Mouse (Mus musculus) MEL (cell line): ENCODE results near the gene Erbb4. TPM values are rescaled to one million over a fixed set of nuclear protein-coding genes. Genes with fewer than 3 reads are reported as not detected.

ENCODE experiments used
- DNase-seq: peaks from one replicate; pipeline ENCODE4 v3.0.0; 2011; ENCODE audit warnings: low read depth, low spot score
- H3K27ac ChIP-seq: 2 replicates; pipeline ENCODE4 v1.5.1; 2012; ENCODE audit warnings: low read depth, mild to moderate bottlenecking, control low read depth, low read length, moderate library complexity; ENCODE audit not compliant: control insufficient read depth
- H3K27me3 ChIP-seq, 2 experiments: fragments of 150-350 bp in 1 of 2; sonication (generic) in 1 of 2; 2 replicates each; pipeline ENCODE4 v1.6.1; 2012; ENCODE audit warnings: low read length in 2 of 2, mild to moderate bottlenecking in 2 of 2, improper control_type of control experiment in 1 of 2, moderate library complexity in 1 of 2; ENCODE audit not compliant: insufficient read depth in 2 of 2, control insufficient read depth in 1 of 2
- H3K36me3 ChIP-seq, 2 experiments: 2 replicates each; pipeline ENCODE4 v1.6.1; 2012 to 2014; ENCODE audit warnings: low read length in 2 of 2, improper control_type of control experiment in 1 of 2, inconsistent platforms in 1 of 2, mild to moderate bottlenecking in 1 of 2; ENCODE audit not compliant: insufficient read depth in 2 of 2, control insufficient read depth in 1 of 2
- H3K4me1 ChIP-seq, 2 experiments: fragments of 150-350 bp in 1 of 2; sonication (generic) in 1 of 2; 2 replicates each; pipeline ENCODE4 v1.6.1; 2012; ENCODE audit warnings: low read length in 2 of 2, improper control_type of control experiment in 1 of 2, mild to moderate bottlenecking in 1 of 2; ENCODE audit not compliant: insufficient read depth in 2 of 2, control insufficient read depth in 1 of 2
- H3K4me3 ChIP-seq, 2 experiments: fragments of 150-350 bp in 1 of 2; sonication (generic) in 1 of 2; 2 replicates each; pipeline ENCODE4 v1.5.1; 2012; ENCODE audit warnings: low read depth in 2 of 2, low read length in 2 of 2, mild to moderate bottlenecking in 2 of 2, moderate library complexity in 2 of 2, control low read depth in 1 of 2, improper control_type of control experiment in 1 of 2; ENCODE audit not compliant: control insufficient read depth in 1 of 2, insufficient read depth in 1 of 2
- H3K79me2 ChIP-seq: 2 replicates; pipeline ENCODE4 v1.6.1; 2012; ENCODE audit warnings: mild to moderate bottlenecking, low read length, moderate library complexity; ENCODE audit not compliant: control insufficient read depth, poor library complexity, insufficient read depth
- H3K9ac ChIP-seq: 2 replicates; pipeline ENCODE4 v1.6.1; 2012; ENCODE audit warnings: low read depth, mild to moderate bottlenecking, control low read depth, low read length, moderate library complexity; ENCODE audit not compliant: control insufficient read depth, poor library complexity, severe bottlenecking
- H3K9me3 ChIP-seq: fragments of 150-350 bp; sonication (generic); replicated peaks from 2 replicates; pipeline ENCODE4 v1.6.1; 2012; ENCODE audit warnings: mild to moderate bottlenecking, low read length, improper control_type of control experiment, moderate library complexity; ENCODE audit not compliant: insufficient read depth
- BHLHE40 ChIP-seq: IDR thresholded peaks from 2 replicates; pipeline ENCODE4 v1.6.1; 2012; ENCODE audit warnings: low read depth, mild to moderate bottlenecking, inconsistent platforms, low read length, improper control_type of control experiment, borderline replicate concordance
- CHD1 ChIP-seq: IDR thresholded peaks from 2 replicates; pipeline ENCODE4 v1.6.1; 2012; ENCODE audit warnings: low read depth, mild to moderate bottlenecking, inconsistent platforms, low read length, improper control_type of control experiment
- CHD2 ChIP-seq: IDR thresholded peaks from 2 replicates; pipeline ENCODE4 v1.6.1; 2011; ENCODE audit warnings: low read length, improper control_type of control experiment
- CTCF ChIP-seq, 3 experiments: IDR thresholded peaks in 2 of 3; conservative IDR thresholded peaks in 1 of 3; 2 replicates each; pipeline ENCODE4 v1.5.1; 2011 to 2012; ENCODE audit warnings: low read length in 3 of 3, low read depth in 2 of 3, mild to moderate bottlenecking in 2 of 3, improper control_type of control experiment in 1 of 3, inconsistent platforms in 1 of 3, mixed read lengths in 1 of 3, moderate library complexity in 1 of 3; ENCODE audit not compliant: control insufficient read depth in 1 of 3, insufficient read depth in 1 of 3, poor library complexity in 1 of 3, severe bottlenecking in 1 of 3
- E2F4 ChIP-seq: IDR thresholded peaks from 2 replicates; pipeline ENCODE4 v1.6.1; 2011; ENCODE audit warnings: low read depth, low read length, improper control_type of control experiment, borderline replicate concordance
- ELF1 ChIP-seq: IDR thresholded peaks from 2 replicates; pipeline ENCODE4 v1.6.1; 2014; ENCODE audit warnings: low read depth, mild to moderate bottlenecking, inconsistent platforms, low read length, improper control_type of control experiment, moderate library complexity
- GATA1 ChIP-seq: IDR thresholded peaks from 2 replicates; pipeline ENCODE4 v1.6.1; 2011; ENCODE audit warnings: low read depth, low read length, improper control_type of control experiment
- JUND ChIP-seq: IDR thresholded peaks from 2 replicates; pipeline ENCODE4 v1.6.1; 2011; ENCODE audit warnings: low read depth, mild to moderate bottlenecking, improper control_type of control experiment, low read length
- KAT2A ChIP-seq: conservative IDR thresholded peaks from 2 replicates; pipeline ENCODE4 v1.6.1; 2012; ENCODE audit warnings: low read depth, low read length, improper control_type of control experiment, inconsistent platforms
- MAX ChIP-seq: IDR thresholded peaks from 2 replicates; pipeline ENCODE4 v1.6.1; 2011; ENCODE audit warnings: low read length, improper control_type of control experiment
- MAZ ChIP-seq: IDR thresholded peaks from 2 replicates; pipeline ENCODE4 v1.6.1; 2012; ENCODE audit warnings: low read depth, mild to moderate bottlenecking, inconsistent platforms, low read length, improper control_type of control experiment
- MXI1 ChIP-seq: IDR thresholded peaks from 2 replicates; pipeline ENCODE4 v1.6.1; 2011; ENCODE audit warnings: mild to moderate bottlenecking, low read depth, low read length, improper control_type of control experiment
- MYB ChIP-seq: IDR thresholded peaks from 2 replicates; pipeline ENCODE4 v1.6.1; 2011; ENCODE audit warnings: mild to moderate bottlenecking, low read depth, low read length, improper control_type of control experiment
- MYC ChIP-seq: IDR thresholded peaks from 2 replicates; pipeline ENCODE4 v1.6.1; 2011; ENCODE audit warnings: low read depth, mild to moderate bottlenecking, low read length, improper control_type of control experiment, moderate library complexity
- NRF1 ChIP-seq: IDR thresholded peaks from 2 replicates; pipeline ENCODE4 v1.6.1; 2014; ENCODE audit warnings: low read depth, mild to moderate bottlenecking, inconsistent platforms, low read length, improper control_type of control experiment, moderate library complexity; ENCODE audit not compliant: poor library complexity, insufficient read depth, severe bottlenecking
- POLR2AphosphoS5 ChIP-seq: IDR thresholded peaks from 2 replicates; pipeline ENCODE4 v1.6.1; 2012; ENCODE audit warnings: low read depth, borderline replicate concordance, mild to moderate bottlenecking, inconsistent platforms, low read length, moderate library complexity, mixed read lengths
- RCOR1 ChIP-seq: IDR thresholded peaks from 2 replicates; pipeline ENCODE4 v1.6.1; 2012; ENCODE audit warnings: low read depth, mild to moderate bottlenecking, inconsistent platforms, low read length, improper control_type of control experiment
- TCF12 ChIP-seq: IDR thresholded peaks from 2 replicates; pipeline ENCODE4 v1.6.1; 2014; ENCODE audit warnings: low read depth, mild to moderate bottlenecking, inconsistent platforms, low read length, improper control_type of control experiment, moderate library complexity
- ZC3H11A ChIP-seq: IDR thresholded peaks from 2 replicates; pipeline ENCODE4 v1.6.1; 2012; ENCODE audit warnings: low read depth, mild to moderate bottlenecking, inconsistent platforms, low read length, improper control_type of control experiment
- ZKSCAN1 ChIP-seq: IDR thresholded peaks from 2 replicates; pipeline ENCODE4 v1.6.1; 2012; ENCODE audit warnings: low read depth, mild to moderate bottlenecking, inconsistent platforms, low read length, improper control_type of control experiment, moderate library complexity
- ZMIZ1 ChIP-seq: IDR thresholded peaks from 2 replicates; pipeline ENCODE4 v1.6.1; 2012; ENCODE audit warnings: low read depth, mild to moderate bottlenecking, inconsistent platforms, low read length, improper control_type of control experiment, moderate library complexity
- polyA plus RNA-seq, 2 experiments: library from polyadenylated mRNA; stranded (reverse) in 1 of 2; unstranded in 1 of 2; fragments of >175 nt in 1 of 2; fragments of >200 nt in 1 of 2; gene quantifications; 2 replicates each; pipeline versions ENCODE4 v1.2.1 to v1.2.4; 2012; ENCODE audit warnings: low replicate concordance in 2 of 2, low read depth in 1 of 2; ENCODE audit not compliant: insufficient read length in 2 of 2, insufficient read depth in 1 of 2, missing spikeins in 1 of 2
- total RNA-seq: library from RNA; depleted of rRNA; stranded (reverse); fragments of 300-350 nt; gene quantifications from 2 replicates; pipeline ENCODE4 v1.2.3, GENCODE M21; 2012

The Erbb4 gene
- total and polyA plus RNA-seq, 3 experiments = not detected

DNA sequence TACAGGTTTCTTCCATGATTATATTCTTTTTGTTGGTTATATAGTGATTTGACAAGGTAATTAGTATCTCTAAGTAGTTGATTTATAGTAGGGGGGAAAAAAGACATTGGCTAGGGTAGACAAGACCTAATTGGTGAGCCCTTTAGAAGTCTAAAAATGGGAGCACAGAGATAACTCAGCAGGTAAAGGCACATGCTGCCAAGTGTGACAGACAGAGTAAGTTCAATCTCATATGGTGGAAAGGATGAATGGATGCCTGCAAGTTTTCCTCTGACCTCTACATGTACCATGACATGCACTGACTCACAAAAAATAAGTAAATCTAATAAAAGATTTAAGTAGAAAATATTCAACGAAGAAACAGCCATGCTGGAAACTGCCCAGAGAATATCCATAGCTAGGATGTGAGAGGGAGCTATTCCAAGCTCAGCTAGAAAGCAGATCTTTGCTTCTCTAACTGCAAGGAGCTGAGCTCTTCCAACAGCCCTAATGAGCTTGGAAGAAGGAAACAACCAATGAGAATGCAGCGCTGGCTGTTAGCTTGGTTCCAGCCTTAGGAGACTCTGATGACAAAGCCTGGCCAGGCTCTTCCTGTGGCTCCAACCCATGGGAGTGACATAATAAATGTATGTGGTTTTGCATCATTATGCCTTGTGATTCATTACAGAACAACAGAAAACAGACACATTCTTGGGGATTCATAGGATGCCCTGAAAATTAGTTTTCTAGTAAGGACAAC is 277.2 kb downstream of the Erbb4 start:
- Histone ChIP-seq H3K4me3 (no peak overlapping the region), H3K36me3 (no peaks in the 10 kb centered on the region)
- TF ChIP-seq NRF1 = no peak
- no peak for TF ChIP-seq ZMIZ1
- no peak for TF ChIP-seq MXI1
- TF ChIP-seq CTCF (IDR thresholded peaks at IDR 0.05 in 2 of 3, conservative IDR thresholded peaks at IDR 0.05 in 1 of 3; ENCODE audit: control insufficient read depth in 1 of 3, insufficient read depth in 1 of 3, low read depth in 2 of 3, low read length in 3 of 3, poor library complexity in 1 of 3, severe bottlenecking in 1 of 3) = no peak
- no peak for TF ChIP-seq ELF1
- TF ChIP-seq MAX = no peak
- TF ChIP-seq KAT2A = no peak
- no peak for TF ChIP-seq BHLHE40
- TF ChIP-seq ZC3H11A = no peak
- no peak for TF ChIP-seq MYB
- no peak for TF ChIP-seq GATA1
- TF ChIP-seq CHD1 = no peak
- TF ChIP-seq CHD2 = no peak
- no peak for TF ChIP-seq POLR2AphosphoS5
- no peak for TF ChIP-seq MYC
- TF ChIP-seq TCF12 = no peak
- TF ChIP-seq, all 39 proteins: peak for 0
- Histone ChIP-seq H3K27me3 (no peaks in the 10 kb centered on the region), H3K27ac (no peak overlapping the region), H3K4me1 (no peaks in the 10 kb centered on the region), H3K9ac (no peak overlapping the region), H3K79me2 (no peaks in the 10 kb centered on the region), H3K9me3 (no peaks in the 10 kb centered on the region)
- no peak for DNase-seq

DNA sequence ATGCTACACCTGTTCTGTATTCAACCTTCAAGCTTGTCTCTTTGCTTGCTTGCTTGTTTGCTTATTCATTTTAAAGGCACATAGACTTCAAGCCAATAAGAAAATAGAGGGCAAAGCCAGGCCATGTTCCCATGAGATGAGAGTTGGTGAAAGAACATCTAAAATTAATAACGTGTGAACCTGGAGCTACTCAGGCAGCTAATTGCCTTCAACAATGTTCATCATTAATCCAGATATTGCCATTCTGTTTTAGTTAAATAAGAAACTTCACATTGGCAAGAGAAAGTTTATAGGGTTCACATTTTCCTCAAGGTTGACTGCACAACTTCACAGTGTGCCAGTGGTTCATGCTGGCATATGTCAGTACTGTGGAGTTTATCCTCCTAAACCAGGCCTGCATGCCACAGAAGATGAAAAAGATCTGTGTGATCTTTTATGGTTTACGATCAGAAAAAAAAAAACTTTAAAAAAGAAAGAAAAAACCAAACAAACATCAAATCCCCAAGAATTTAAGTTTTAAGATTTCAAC is 284.7 kb downstream of the Erbb4 start:
- H3K9me3 ChIP-seq = no peaks in the 10 kb centered on the region
- no peak overlapping the region for H3K27ac ChIP-seq
- no peaks in the 10 kb centered on the region for H3K27me3 ChIP-seq
- H3K79me2 ChIP-seq = no peaks in the 10 kb centered on the region
- no peak overlapping the region for H3K9ac ChIP-seq
- no peak for DNase-seq
- no peak overlapping the region for H3K4me3 ChIP-seq
- H3K4me1 ChIP-seq = no peaks in the 10 kb centered on the region
- TF ChIP-seq CHD1 (no peak), E2F4 (no peak), ELF1 (no peak), ZKSCAN1 (no peak), MAZ (no peak), JUND (no peak), RCOR1 (no peak)
- TF ChIP-seq, all 39 proteins: peak for 0
- no peaks in the 10 kb centered on the region for H3K36me3 ChIP-seq
